Mouse (Mus musculus) E14TG2a.4 (cell line): Measurements from ENCODE around the gene Mindy4b-ps.
"Not testable (repeated sequence)": the region's sequence is repeated elsewhere in the genome, so short reads cannot be mapped to it uniquely, and the experiment has no call there.

Experiments used
- H3K27me3 ChIP-seq: 2 replicates; pipeline ENCODE4 v1.6.1; 2014; ENCODE audit warnings: low read length, control low read depth; ENCODE audit not compliant: insufficient read depth
- H3K36me3 ChIP-seq: 2 replicates; pipeline ENCODE4 v1.6.1; 2014; ENCODE audit warnings: low read length, control low read depth; ENCODE audit not compliant: insufficient read depth
- H3K4me1 ChIP-seq: replicated peaks from 2 replicates; pipeline ENCODE4 v1.6.1; 2014; ENCODE audit warnings: low read depth, low read length, control low read depth
- H3K4me3 ChIP-seq: replicated peaks from 2 replicates; pipeline ENCODE4 v1.5.1; 2014; ENCODE audit warnings: mild to moderate bottlenecking, low read length
- H3K9me3 ChIP-seq: 2 replicates; pipeline ENCODE4 v1.6.1; 2014; ENCODE audit warnings: low read length, control low read depth
- CTCF ChIP-seq: conservative IDR thresholded peaks from 2 replicates; pipeline ENCODE4 v1.5.1; 2014; ENCODE audit warnings: low read length
- NANOG ChIP-seq: IDR thresholded peaks from 2 replicates; pipeline ENCODE4 v1.6.1; 2014; ENCODE audit warnings: borderline replicate concordance, low read length, mixed read lengths
- POU5F1 ChIP-seq: IDR thresholded peaks from 2 replicates; pipeline ENCODE4 v1.6.1; 2014; ENCODE audit warnings: low read length, borderline replicate concordance

The Mindy4b-ps gene

DNA sequence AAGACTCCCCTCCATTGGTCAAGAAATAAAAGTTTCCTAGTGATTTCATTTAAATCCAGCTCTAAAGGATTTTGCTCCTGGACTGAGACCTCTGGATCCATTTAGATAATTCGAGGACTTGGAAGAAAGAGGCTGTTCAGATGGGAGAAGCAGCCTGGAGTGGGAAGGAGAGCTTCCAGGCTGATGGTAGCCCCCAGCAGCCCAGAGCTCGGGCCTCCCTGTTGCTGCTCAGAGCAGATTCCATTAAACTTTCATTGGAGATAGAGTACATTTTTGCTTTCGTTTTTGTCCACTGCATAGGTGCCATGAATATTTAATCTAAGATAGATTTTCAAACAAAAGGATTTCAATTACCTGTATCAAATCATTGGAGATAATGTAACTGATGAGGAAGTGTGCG, at the start of gene Mindy4b-ps:
TSS of gene Mindy4b-ps (minus strand) at position 101 of the 400 bp plus-strand sequence.
- peaks cover 8% of the 10 kb centered on the region for H3K4me1 ChIP-seq
- H3K27me3 ChIP-seq: no peaks in the 10 kb centered on the region
- H3K36me3 ChIP-seq: no peaks in the 10 kb centered on the region
- no peaks in the 10 kb centered on the region for H3K9me3 ChIP-seq
- H3K4me3 ChIP-seq: no peak within 1 kb of the TSS
- TF ChIP-seq CTCF (no peak), NANOG (no peak), POU5F1 (no peak)

DNA sequence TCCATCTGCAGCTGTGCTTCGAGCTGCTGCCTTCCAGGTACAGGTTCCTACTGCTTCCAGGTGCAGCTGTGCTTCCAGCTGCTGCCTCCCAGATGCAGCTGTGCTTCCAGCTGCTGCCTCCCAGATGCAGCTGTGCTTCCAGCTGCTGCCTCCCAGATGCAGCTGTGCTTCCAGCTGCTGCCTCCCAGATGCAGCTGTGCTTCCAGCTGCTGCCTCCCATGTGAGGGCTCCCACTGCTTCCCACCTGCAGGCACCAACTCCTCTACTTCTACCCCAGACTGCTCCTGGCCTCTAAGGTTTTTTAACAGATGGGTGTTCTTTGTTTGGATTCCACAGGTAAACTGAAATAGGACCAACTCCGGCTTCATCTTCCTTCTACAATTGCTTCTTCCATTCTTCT, 49.8 kb upstream of the Mindy4b-ps start:
- H3K4me3 ChIP-seq, H3K36me3 ChIP-seq, H3K4me1 ChIP-seq, H3K27me3 ChIP-seq, H3K9me3 ChIP-seq: not testable (repeated sequence)

DNA sequence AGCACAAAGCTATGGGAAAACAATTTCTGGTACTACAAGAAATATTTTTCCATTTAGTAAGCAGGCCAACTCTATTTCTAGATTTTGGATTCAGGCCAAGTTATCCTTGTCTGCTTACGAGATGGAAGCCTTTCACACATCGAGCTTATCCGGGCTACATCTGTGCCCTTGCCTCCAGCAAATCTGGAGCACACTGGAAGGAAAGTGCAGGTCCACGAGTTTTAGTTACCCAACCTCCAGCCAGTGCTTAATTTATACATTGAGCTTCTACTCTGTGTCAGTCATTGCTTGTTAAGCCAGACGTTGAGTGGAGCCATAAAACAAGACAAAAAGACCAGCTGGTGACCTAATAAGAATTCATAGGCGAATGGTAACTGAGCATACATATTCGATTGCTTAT, 43.6 kb upstream of the Mindy4b-ps start:
- H3K36me3 ChIP-seq: no peaks in the 10 kb centered on the region
- no peaks in the 10 kb centered on the region for H3K4me1 ChIP-seq
- H3K4me3 ChIP-seq: no peak overlapping the region
- no peaks in the 10 kb centered on the region for H3K27me3 ChIP-seq
- H3K9me3 ChIP-seq: no peaks in the 10 kb centered on the region
- TF ChIP-seq NANOG: no peak
- TF ChIP-seq CTCF: no peak
- no peak for TF ChIP-seq POU5F1

DNA sequence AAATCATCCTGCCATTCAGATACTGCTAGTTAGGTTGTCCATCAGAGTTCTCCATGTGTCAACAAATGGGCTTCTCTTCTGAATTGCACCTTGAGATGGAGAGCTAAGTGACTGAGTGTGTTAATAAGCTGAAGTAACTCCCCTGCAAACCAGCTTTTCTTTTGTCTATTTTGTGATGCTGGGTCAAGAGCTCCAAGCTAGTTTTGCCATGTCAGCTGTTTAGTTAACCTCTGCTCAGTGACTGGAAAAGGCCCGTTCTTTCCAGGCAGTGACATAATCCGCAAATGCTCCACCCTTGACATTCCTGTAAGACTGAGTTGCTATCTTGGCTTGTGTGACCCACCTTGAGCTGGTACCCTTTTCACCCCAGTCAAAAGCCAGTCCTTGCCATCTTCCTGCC, 40.9 kb upstream of the Mindy4b-ps start:
- Histone ChIP-seq H3K9me3 (no peaks in the 10 kb centered on the region), H3K4me3 (no peak overlapping the region), H3K36me3 (no peaks in the 10 kb centered on the region), H3K4me1 (no peaks in the 10 kb centered on the region), H3K27me3 (no peaks in the 10 kb centered on the region)
- no peak for TF ChIP-seq CTCF
- no peak for TF ChIP-seq POU5F1
- no peak for TF ChIP-seq NANOG

DNA sequence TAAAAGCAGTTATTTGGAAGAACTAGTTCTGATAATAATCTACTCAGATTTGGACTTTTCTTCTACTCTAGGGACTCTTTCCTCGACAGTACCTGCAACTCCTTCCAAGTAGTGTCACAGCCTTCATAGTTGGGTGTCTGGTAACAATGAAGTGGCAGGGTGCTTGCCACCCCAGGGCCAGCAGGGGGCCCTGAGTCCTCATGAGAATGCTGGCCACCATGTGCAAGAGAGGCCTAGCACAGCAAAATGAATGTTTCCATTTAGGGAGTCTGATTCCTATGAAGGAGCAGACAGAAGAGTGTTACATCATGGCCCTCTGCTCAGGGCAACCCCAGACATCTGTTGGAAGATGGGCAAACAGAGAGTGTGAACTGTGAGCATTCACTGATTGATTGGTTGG, 21.3 kb upstream of the Mindy4b-ps start:
- Histone ChIP-seq H3K4me1 (no peaks in the 10 kb centered on the region), H3K36me3 (no peaks in the 10 kb centered on the region), H3K4me3 (no peak overlapping the region), H3K27me3 (no peaks in the 10 kb centered on the region), H3K9me3 (peaks cover 19% of the 10 kb centered on the region)
- TF ChIP-seq CTCF: no peak

DNA sequence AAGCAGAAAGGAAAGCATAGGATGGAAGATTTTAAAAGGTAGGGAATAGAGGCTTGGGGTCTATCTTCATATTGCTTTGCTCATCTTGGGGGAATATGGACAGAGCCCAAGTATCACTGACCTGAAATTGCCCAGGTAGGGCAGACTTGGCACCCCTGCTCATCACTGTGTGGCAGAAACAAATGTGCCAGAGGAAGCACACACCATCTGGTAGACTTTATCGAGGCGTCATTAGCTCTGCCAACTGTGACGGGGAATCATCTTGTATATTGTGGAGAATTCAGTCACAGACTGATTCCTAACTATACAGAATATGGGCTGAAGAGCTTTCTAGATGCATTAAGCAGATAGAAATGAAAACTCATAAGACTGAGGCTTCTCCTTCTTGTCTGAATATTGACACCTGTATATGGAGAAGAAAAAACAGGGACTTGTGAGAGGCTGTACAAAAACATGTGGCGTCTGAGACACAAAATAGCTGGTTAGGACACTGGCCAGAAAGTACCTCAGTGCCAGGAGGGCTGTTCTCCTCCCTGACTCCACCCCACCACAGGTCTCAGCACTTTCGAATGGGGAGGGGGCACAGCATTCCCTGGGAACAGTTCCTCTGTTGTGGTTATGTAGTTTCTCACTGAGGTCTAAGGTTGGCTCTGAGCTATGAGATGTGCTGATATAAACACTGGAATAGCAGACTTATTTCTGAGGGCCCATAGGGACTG, 11.5 kb upstream of the Mindy4b-ps start:
- no peak for TF ChIP-seq POU5F1
- no peak for TF ChIP-seq CTCF
- TF ChIP-seq NANOG: no peak
- no peak overlapping the region for H3K4me3 ChIP-seq
- H3K4me1 ChIP-seq: no peaks in the 10 kb centered on the region
- no peaks in the 10 kb centered on the region for H3K36me3 ChIP-seq
- peaks cover 6% of the 10 kb centered on the region for H3K9me3 ChIP-seq
- H3K27me3 ChIP-seq: no peaks in the 10 kb centered on the region; the same call in 1 of the 2 replicates

DNA sequence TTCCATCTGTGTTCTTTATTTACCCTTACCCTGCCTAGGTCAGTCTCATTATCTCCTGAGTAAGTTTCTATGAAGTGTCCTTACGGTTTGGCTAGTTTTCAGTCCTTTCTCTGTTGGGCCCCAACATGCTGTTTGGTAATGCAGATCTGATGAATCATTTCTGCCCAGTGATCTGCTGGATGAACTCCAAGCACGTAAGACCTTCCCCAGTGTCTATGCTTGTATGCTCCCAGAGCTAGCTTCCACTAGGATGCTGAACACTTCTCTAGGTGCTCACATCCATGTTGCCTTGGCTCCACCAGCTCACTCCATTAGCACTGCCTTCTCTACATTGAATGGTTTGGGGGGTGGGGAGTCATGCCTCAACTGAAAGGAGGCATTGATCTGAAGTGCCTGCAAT, 10.8 kb upstream of the Mindy4b-ps start:
- no peak for TF ChIP-seq CTCF
- TF ChIP-seq NANOG: no peak
- no peak for TF ChIP-seq POU5F1
- peaks cover 6% of the 10 kb centered on the region for H3K9me3 ChIP-seq
- H3K4me3 ChIP-seq: no peak overlapping the region
- no peaks in the 10 kb centered on the region for H3K4me1 ChIP-seq
- no peaks in the 10 kb centered on the region for H3K36me3 ChIP-seq
- H3K27me3 ChIP-seq: no peaks in the 10 kb centered on the region; the same call in 1 of the 2 replicates

DNA sequence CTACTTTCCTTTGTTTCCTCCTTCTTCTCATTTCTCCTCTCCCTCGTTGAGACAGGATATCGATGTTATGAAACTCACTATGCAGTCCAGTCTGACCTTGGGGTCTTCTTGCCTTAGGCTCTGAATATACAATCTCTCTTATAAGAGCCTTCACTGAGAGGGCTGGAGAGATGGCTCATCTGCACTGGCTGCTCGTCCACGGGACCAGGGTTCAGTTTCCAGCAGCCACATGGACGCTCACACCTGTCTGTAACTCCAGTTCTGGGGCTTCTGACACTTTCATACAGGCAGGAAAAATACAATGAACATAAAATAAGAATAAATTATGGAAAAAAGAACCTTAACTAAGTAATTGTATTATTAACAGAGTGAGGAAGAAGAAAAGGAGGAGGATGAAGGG, 9.5 kb upstream of the Mindy4b-ps start:
- no peaks in the 10 kb centered on the region; the same call in 1 of the 2 replicates for H3K27me3 ChIP-seq
- H3K9me3 ChIP-seq: peaks cover 4% of the 10 kb centered on the region
- no peak overlapping the region for H3K4me3 ChIP-seq
- TF ChIP-seq NANOG: no peak
- no peak for TF ChIP-seq POU5F1
- TF ChIP-seq CTCF: no peak
- H3K4me1 ChIP-seq: no peaks in the 10 kb centered on the region
- no peaks in the 10 kb centered on the region for H3K36me3 ChIP-seq

DNA sequence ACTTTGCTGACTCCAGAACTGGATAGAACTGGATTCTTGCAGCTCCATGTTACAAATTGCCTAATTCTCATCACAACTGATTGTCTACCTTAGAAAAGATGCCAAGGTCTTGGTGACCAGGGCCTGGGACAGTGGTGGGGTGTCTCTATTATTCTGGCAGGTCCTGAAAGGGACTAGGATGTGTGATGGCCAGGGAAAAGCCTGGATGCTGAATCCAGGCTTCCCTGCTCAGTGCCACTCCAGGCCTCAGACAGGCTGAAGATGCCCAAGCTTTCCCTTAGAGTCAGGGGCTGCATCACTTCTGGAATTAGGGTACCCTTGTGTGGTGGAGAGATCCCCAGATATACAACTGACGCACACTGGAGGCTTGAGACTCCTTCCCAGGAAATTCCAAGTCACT, 7.8 kb upstream of the Mindy4b-ps start:
- Histone ChIP-seq H3K4me3 (no peak overlapping the region), H3K36me3 (no peaks in the 10 kb centered on the region), H3K27me3 (no peaks in the 10 kb centered on the region; the same call in 1 of the 2 replicates), H3K9me3 (peaks cover 4% of the 10 kb centered on the region), H3K4me1 (no peaks in the 10 kb centered on the region)
- no peak for TF ChIP-seq NANOG
- no peak for TF ChIP-seq CTCF
